Mouse (Mus musculus): Measurements from ENCODE around the gene Cyp2d9.
"Not testable (repeated sequence)": the region's sequence is repeated elsewhere in the genome, so short reads cannot be mapped to it uniquely, and the experiment has no call there.

Cyp2d9 gene

GRCm38 (mm10) chr15:82445196-82445595, 12.0 kb downstream of the Cyp2d9 start:
- in situ Hi-C loops (cut with MboI, MseI) = loop anchor here (10.0 kb wide), 1 partner anchor 350 kb away; no protein-coding TSS in a partner anchor

GRCm38 (mm10) chr15:82450045-82450444, 16.8 kb downstream of the Cyp2d9 start:
- in situ Hi-C loops (cut with MboI, MseI) = loop anchor here (5.0 kb wide), 1 partner anchor 58 kb away; the partner anchor contains the start of gene Cyp2d11

GRCm38 (mm10) chr15:82452133-82452532, 18.9 kb downstream of the Cyp2d9 start:
- in situ Hi-C loops (cut with MboI, MseI) = loop anchor here (5.0 kb wide), 1 partner anchor 60 kb away; the partner anchor contains the start of gene Cyp2d11

- in situ Hi-C loops (cut with MboI, MseI) = loop anchor here (5.0 kb wide), 1 partner anchor 61 kb away; the partner anchor contains the start of gene Cyp2d11
Observed at GRCm38 (mm10) chr15:82453501-82453900, 20.3 kb downstream of the Cyp2d9 start.

- in situ Hi-C loops (cut with MboI, MseI) = not testable (repeated sequence)
Observed at GRCm38 (mm10) chr15:82456086-82456790, 23.0 kb downstream of the Cyp2d9 start.

GRCm38 (mm10) chr15:82457064-82458021, 24.1 kb downstream of the Cyp2d9 start:
- in situ Hi-C loops (cut with MboI, MseI) = no loop called here

GRCm38 (mm10) chr15:82459266-82459665, 26.0 kb downstream of the Cyp2d9 start:
- in situ Hi-C loops (cut with MboI, MseI) = not testable (repeated sequence)

GRCm38 (mm10) chr15:82464701-82465100, 31.5 kb downstream of the Cyp2d9 start:
- in situ Hi-C loops (cut with MboI, MseI) = no loop called here

- in situ Hi-C loops (cut with MboI, MseI) = not testable (repeated sequence)
Observed at GRCm38 (mm10) chr15:82494273-82494672, 61.0 kb downstream of the Cyp2d9 start.
